Mouse (Mus musculus): ENCODE measurements at regions not wholly inside any gene's neighbourhood (a gene's known extent, or its start where the extent isn't known, plus 50 kb on each side); places are given as distances from the start of the nearest gene placed in this dataset.

GRCm38 (mm10) chr2:105454353-105454752 is 55.2 kb upstream of the Rcn1 start:
- peak; percentile 31 for DNase-seq (ENCODE audit: inconsistent ontology term)

- DNase-seq (ENCODE audit: inconsistent ontology term): peak; percentile 49
Observed at GRCm38 (mm10) chr2:105454836-105455235, 55.7 kb upstream of the Rcn1 start.

GRCm38 (mm10) chr2:105458643-105459042 is 59.5 kb upstream of the Rcn1 start:
- no peak for DNase-seq (ENCODE audit: inconsistent ontology term)

- DNase-seq (ENCODE audit: inconsistent ontology term): peak; percentile 31
Observed at GRCm38 (mm10) chr2:105459512-105459911, 60.4 kb upstream of the Rcn1 start.

GRCm38 (mm10) chr2:105465630-105466029 is 66.5 kb upstream of the Rcn1 start:
- no peak for DNase-seq (ENCODE audit: inconsistent ontology term)

- peak; percentile 36 for DNase-seq (ENCODE audit: inconsistent ontology term)
Observed at GRCm38 (mm10) chr2:105468930-105469329, 69.8 kb upstream of the Rcn1 start.

- DNase-seq (ENCODE audit: inconsistent ontology term): no peak
Observed at GRCm38 (mm10) chr2:105476028-105476677, 77.0 kb upstream of the Rcn1 start.

GRCm38 (mm10) chr2:105481990-105482592 is 83.0 kb upstream of the Rcn1 start:
- no peak for DNase-seq (ENCODE audit: inconsistent ontology term)

GRCm38 (mm10) chr2:105484496-105484895 is 85.4 kb upstream of the Rcn1 start:
- no peak for DNase-seq (ENCODE audit: inconsistent ontology term)

GRCm38 (mm10) chr2:105485286-105485685 is 86.2 kb upstream of the Rcn1 start:
- no peak for DNase-seq (ENCODE audit: inconsistent ontology term)

- no peak for DNase-seq (ENCODE audit: inconsistent ontology term)
Observed at GRCm38 (mm10) chr2:105495796-105496195, 96.7 kb upstream of the Rcn1 start.

GRCm38 (mm10) chr2:105504197-105504596 is 105.1 kb upstream of the Rcn1 start:
- DNase-seq (ENCODE audit: inconsistent ontology term): no peak

- peak; percentile 92 for DNase-seq (ENCODE audit: inconsistent ontology term)
Observed at GRCm38 (mm10) chr2:105505554-105505953, 106.4 kb upstream of the Rcn1 start.

- no peak for DNase-seq (ENCODE audit: inconsistent ontology term)
Observed at GRCm38 (mm10) chr2:105507160-105507559, 108.0 kb upstream of the Rcn1 start.

GRCm38 (mm10) chr2:105510816-105511215 is 111.7 kb upstream of the Rcn1 start:
- no peak for DNase-seq (ENCODE audit: inconsistent ontology term)

GRCm38 (mm10) chr2:105511690-105512089 is 112.6 kb upstream of the Rcn1 start:
- no peak for DNase-seq (ENCODE audit: inconsistent ontology term)

GRCm38 (mm10) chr2:105514226-105514625 is 115.1 kb upstream of the Rcn1 start:
- DNase-seq (ENCODE audit: inconsistent ontology term): no peak

GRCm38 (mm10) chr2:105514881-105515280 is 115.8 kb upstream of the Rcn1 start:
- peak; percentile 84 for DNase-seq (ENCODE audit: inconsistent ontology term)

GRCm38 (mm10) chr2:105515326-105515725 is 116.2 kb upstream of the Rcn1 start:
- DNase-seq (ENCODE audit: inconsistent ontology term): no peak

GRCm38 (mm10) chr2:105516267-105517133 is 117.4 kb upstream of the Rcn1 start:
- peak; percentile 57 for DNase-seq (ENCODE audit: inconsistent ontology term)

GRCm38 (mm10) chr2:105521841-105522240 is 122.7 kb upstream of the Rcn1 start:
- no peak for DNase-seq (ENCODE audit: inconsistent ontology term)

- peak; percentile 85 for DNase-seq (ENCODE audit: inconsistent ontology term)
Observed at GRCm38 (mm10) chr2:105523297-105523802, 124.2 kb upstream of the Rcn1 start.
